Mouse (Mus musculus): ENCODE measurements around the gene Gmcl1. TPM values are rescaled to one million over a fixed set of nuclear protein-coding genes. Genes with fewer than 3 reads are reported as not detected.

The Gmcl1 gene
- total RNA-seq, 2 experiments from 2014 or later = 36.3 to 39.7 TPM

GRCm38 (mm10) chr6:86665560-86666307 lies 67.4 kb downstream of the Gmcl1 start:
- intact Hi-C loops (cut with DNase I) = no loop called here

GRCm38 (mm10) chr6:86665076-86665475 lies 68.1 kb downstream of the Gmcl1 start:
- no peak for DNase-seq
- intact Hi-C loops (cut with DNase I) = no loop called here

More at GRCm38 (mm10) chr6:86665560-86666307, 67.4 kb downstream of the Gmcl1 start:
- DNase-seq = no peak

- intact Hi-C loops (cut with DNase I) = no loop called here
- no peak for DNase-seq
Observed at GRCm38 (mm10) chr6:86660161-86660877, 72.9 kb downstream of the Gmcl1 start.

- intact Hi-C loops (cut with DNase I) = no loop called here
- DNase-seq = no peak
Observed at GRCm38 (mm10) chr6:86658501-86658900, 74.7 kb downstream of the Gmcl1 start.

- intact Hi-C loops (cut with DNase I) = no loop called here
Observed at GRCm38 (mm10) chr6:86654270-86654916, 78.8 kb downstream of the Gmcl1 start.

GRCm38 (mm10) chr6:86653026-86653425 lies 80.2 kb downstream of the Gmcl1 start:
- no peak for DNase-seq
- intact Hi-C loops (cut with DNase I) = no loop called here

More at GRCm38 (mm10) chr6:86654270-86654916, 78.8 kb downstream of the Gmcl1 start:
- DNase-seq = no peak

GRCm38 (mm10) chr6:86646143-86646542 lies 87.0 kb downstream of the Gmcl1 start:
- no peak for DNase-seq
- intact Hi-C loops (cut with DNase I) = no loop called here

- intact Hi-C loops (cut with DNase I) = no loop called here
- DNase-seq = no peak
Observed at GRCm38 (mm10) chr6:86645551-86645950, 87.6 kb downstream of the Gmcl1 start.

GRCm38 (mm10) chr6:86644775-86645400 lies 88.3 kb downstream of the Gmcl1 start:
- intact Hi-C loops (cut with DNase I) = no loop called here

More at GRCm38 (mm10) chr6:86644775-86645400, 88.3 kb downstream of the Gmcl1 start:
- DNase-seq = no peak

Other genes starting within 250 kb of the Gmcl1 start
- 100 to 1,000 TPM; 206 to 208 TPM for gene Pcbp1, start 207.1 kb downstream of the Gmcl1 start, total RNA-seq (2021)
- gene Asprv1, start 105.2 kb downstream of the Gmcl1 start, total RNA-seq (2021) = 1 to 10 TPM; 1.1 to 1.7 TPM
- 10 to 100 TPM; 12.4 to 13.3 TPM for gene Mxd1, start 64.2 kb downstream of the Gmcl1 start, total RNA-seq (2021)
- gene Snrnp27, start 48.9 kb downstream of the Gmcl1 start, total RNA-seq (2021) = 10 to 100 TPM; 53.6 to 57.9 TPM
- gene Anxa4, start 60.2 kb upstream of the Gmcl1 start, total RNA-seq (2021) = 1 to 10 TPM; 3.1 to 4.5 TPM
- 100 to 1,000 TPM; 165 to 166 TPM for gene Aak1, start 116.1 kb upstream of the Gmcl1 start, total RNA-seq (2021)